Mouse (Mus musculus) brown adipose tissue, adult 24 weeks (tissue): ENCODE measurements around the gene Map4k4. TPM values are rescaled to one million over a fixed set of nuclear protein-coding genes. Genes with fewer than 3 reads are reported as not detected.

Source experiments
- H3K27ac ChIP-seq: fragments of 200-500 bp; replicated peaks from 2 replicates; pipeline ENCODE4 v1.5.1; 2012; ENCODE audit warnings: low read depth, mild to moderate bottlenecking, low read length
- H3K4me1 ChIP-seq: fragments of 200-500 bp; 2 replicates; pipeline ENCODE4 v1.6.1; 2012; ENCODE audit warnings: low read length, mixed read lengths; ENCODE audit not compliant: control insufficient read depth, insufficient read depth, insufficient read length
- H3K4me3 ChIP-seq: fragments of 200-500 bp; 2 replicates; pipeline ENCODE4 v1.5.1; 2012; ENCODE audit warnings: low read depth, mild to moderate bottlenecking, low read length, moderate library complexity; ENCODE audit not compliant: insufficient read depth
- polyA plus RNA-seq: library from polyadenylated mRNA; stranded (reverse); fragments of >200 nt; gene quantifications from 2 replicates; pipeline ENCODE4 v1.2.4, GENCODE M21; 2012; ENCODE audit not compliant: missing spikeins, insufficient read depth, insufficient read length

Gene Map4k4
- polyA plus RNA-seq, 1 experiment = 54.7 TPM

- no peaks in the 10 kb centered on the region for H3K4me1 ChIP-seq
- no peak overlapping the region for H3K27ac ChIP-seq
- H3K4me3 ChIP-seq = no peak overlapping the region
Observed at GRCm38 (mm10) chr1:40006043-40006651, 105.4 kb downstream of the Map4k4 start.

GRCm38 (mm10) chr1:40007962-40008471 lies 107.3 kb downstream of the Map4k4 start:
- Histone ChIP-seq H3K4me1 (no peaks in the 10 kb centered on the region), H3K4me3 (no peak overlapping the region), H3K27ac (no peak overlapping the region)

- Histone ChIP-seq H3K4me3 (no peak overlapping the region), H3K27ac (no peak overlapping the region), H3K4me1 (no peaks in the 10 kb centered on the region)
Observed at GRCm38 (mm10) chr1:40012696-40013095, 112.0 kb downstream of the Map4k4 start.

GRCm38 (mm10) chr1:40015066-40015678 lies 114.5 kb downstream of the Map4k4 start:
- H3K4me1 ChIP-seq = no peaks in the 10 kb centered on the region
- no peak overlapping the region for H3K27ac ChIP-seq
- no peak overlapping the region for H3K4me3 ChIP-seq

GRCm38 (mm10) chr1:40021617-40022016 lies 120.9 kb downstream of the Map4k4 start:
- no peak overlapping the region for H3K4me3 ChIP-seq
- H3K27ac ChIP-seq = no peak overlapping the region
- H3K4me1 ChIP-seq = no peaks in the 10 kb centered on the region

- no peak overlapping the region for H3K27ac ChIP-seq
- no peaks in the 10 kb centered on the region for H3K4me1 ChIP-seq
- no peak overlapping the region for H3K4me3 ChIP-seq
Observed at GRCm38 (mm10) chr1:40022472-40023135, 121.9 kb downstream of the Map4k4 start.

- no peak overlapping the region for H3K4me3 ChIP-seq
- H3K4me1 ChIP-seq = no peaks in the 10 kb centered on the region
Observed at GRCm38 (mm10) chr1:40023206-40023605, 122.5 kb downstream of the Map4k4 start.

GRCm38 (mm10) chr1:40023748-40024147 lies 123.0 kb downstream of the Map4k4 start:
- no peak overlapping the region for H3K27ac ChIP-seq
- H3K4me3 ChIP-seq = no peak overlapping the region
- no peaks in the 10 kb centered on the region for H3K4me1 ChIP-seq

More at GRCm38 (mm10) chr1:40023206-40023605, 122.5 kb downstream of the Map4k4 start:
- H3K27ac ChIP-seq = no peak overlapping the region

GRCm38 (mm10) chr1:40024554-40025320 lies 124.0 kb downstream of the Map4k4 start:
- Histone ChIP-seq H3K4me1 (no peaks in the 10 kb centered on the region), H3K27ac (no peak overlapping the region), H3K4me3 (no peak overlapping the region)

- Histone ChIP-seq H3K4me3 (no peak overlapping the region), H3K27ac (no peak overlapping the region), H3K4me1 (no peaks in the 10 kb centered on the region)
Observed at GRCm38 (mm10) chr1:40025416-40025815, 124.7 kb downstream of the Map4k4 start.

GRCm38 (mm10) chr1:40027116-40027620 lies 126.5 kb downstream of the Map4k4 start:
- H3K4me1 ChIP-seq = no peaks in the 10 kb centered on the region
- H3K4me3 ChIP-seq = no peak overlapping the region
- no peak overlapping the region for H3K27ac ChIP-seq

GRCm38 (mm10) chr1:40028207-40028998 lies 127.7 kb downstream of the Map4k4 start:
- Histone ChIP-seq H3K4me1 (no peaks in the 10 kb centered on the region), H3K4me3 (no peak overlapping the region), H3K27ac (no peak overlapping the region)

GRCm38 (mm10) chr1:40029597-40029996 lies 128.9 kb downstream of the Map4k4 start:
- Histone ChIP-seq H3K4me3 (no peak overlapping the region), H3K27ac (no peak overlapping the region), H3K4me1 (no peaks in the 10 kb centered on the region)

GRCm38 (mm10) chr1:40030287-40030975 lies 129.7 kb downstream of the Map4k4 start:
- no peak overlapping the region for H3K4me3 ChIP-seq

More at GRCm38 (mm10) chr1:40030287-40030975, 129.7 kb downstream of the Map4k4 start:
- H3K27ac ChIP-seq = no peak overlapping the region
- H3K4me1 ChIP-seq = no peaks in the 10 kb centered on the region
